8 mouse cellular contexts compared by ENCODE assay signal in genomic region chr11:80183705-80184255, GRCm38 (mm10). TPM values are rescaled to one million over a fixed set of nuclear protein-coding genes. Genes with fewer than 3 reads are reported as not detected.
DNase-seq lines count a peak whose midpoint lies in the region; ATAC-seq and TF ChIP-seq lines count a peak whose summit lies in the region.

Rnf135 (plus strand) TSS chr11:80183851.

- H3K36me3 ChIP-seq in CH12.LX (replicated peaks in 1 of 2; ENCODE audit: control insufficient read depth in 1 of 2, insufficient read depth in 1 of 2, low read length in 1 of 2), result peaks cover 5 to 13% of the 10 kb centered on the region in 2 experiments
- H3K36me3 ChIP-seq in forebrain, embryonic 11.5 days (ENCODE audit: control insufficient read depth, insufficient read depth, low read length), result no peaks in the 10 kb centered on the region
- no peaks in the 10 kb centered on the region for H3K36me3 ChIP-seq in heart, embryonic 16.5 days (ENCODE audit: control insufficient read depth, insufficient read depth)
- no peaks in the 10 kb centered on the region for H3K36me3 ChIP-seq in liver, embryonic 14.5 days (replicated peaks; ENCODE audit: control insufficient read depth, insufficient read depth, low read depth)
- H3K36me3 ChIP-seq in stomach, embryonic 15.5 days, result no peaks in the 10 kb centered on the region

- H3K27ac ChIP-seq in CH12.LX (ENCODE audit: insufficient read depth, low read depth), result peak within 1 kb of the TSS; percentile 78
- H3K27ac ChIP-seq in forebrain, embryonic 11.5 days (ENCODE audit: low read depth, low read length), result no peak within 1 kb of the TSS
- peak within 1 kb of the TSS; percentile 96 for H3K27ac ChIP-seq in heart, embryonic 16.5 days (ENCODE audit: low read length)
- H3K27ac ChIP-seq in liver, embryonic 14.5 days, result peak within 1 kb of the TSS; percentile 52
- H3K27ac ChIP-seq in stomach, embryonic 15.5 days, result peak within 1 kb of the TSS; percentile 90

- peak; percentile 93 for DNase-seq in CH12.LX (ENCODE audit: extremely low read depth)
- peak; percentile 74 for DNase-seq in c-Kit-positive CD71-positive TER-119-positive erythroid progenitor cells, embryonic 14.5 days (ENCODE audit: low spot score)
- peak; percentile 86 for DNase-seq in forebrain, embryonic 11.5 days (ENCODE audit: low spot score)
- peak; percentile 97 to 98 for DNase-seq in kidney, postnatal 36 days
- DNase-seq in liver, embryonic 14.5 days (ENCODE audit: low read depth in 3 of 3, low spot score in 3 of 3), result peak; percentile 61 to 68 (median 67)
- DNase-seq in neural tube, embryonic 10.5 days (ENCODE audit: extremely low spot score, low spot score), result peak; percentile 78

- no peak for TF ChIP-seq CTCF in CH12.LX (conservative IDR thresholded peaks at IDR 0.05 in 1 of 2, IDR thresholded peaks at IDR 0.05 in 1 of 2; ENCODE audit: low read depth in 2 of 2, low read length in 2 of 2)
- TF ChIP-seq CTCF in liver, embryonic 14.5 days (IDR thresholded peaks at IDR 0.05; ENCODE audit: low read depth), result no peak

- peaks cover 0 to 26% of the 10 kb centered on the region in 2 experiments; a peak in 2 of 4 replicates for H3K4me1 ChIP-seq in CH12.LX (ENCODE audit: control insufficient read depth in 1 of 2, insufficient read depth in 2 of 2)
- no peaks in the 10 kb centered on the region for H3K4me1 ChIP-seq in forebrain, embryonic 11.5 days (replicated peaks; ENCODE audit: control insufficient read depth, insufficient read depth, low read length)
- peaks cover 8% of the 10 kb centered on the region for H3K4me1 ChIP-seq in heart, embryonic 16.5 days (ENCODE audit: control insufficient read depth, insufficient read depth, low read length)
- 0 out of 4 replicates have a peak, but pooled peaks cover 0 to 3% of the 10 kb centered on the region in 2 experiments for H3K4me1 ChIP-seq in liver, embryonic 14.5 days (replicated peaks; ENCODE audit: control insufficient read depth in 2 of 2, insufficient read depth in 2 of 2, low read length in 1 of 2)
- no peaks in the 10 kb centered on the region for H3K4me1 ChIP-seq in stomach, embryonic 15.5 days

- 2% methylated on average over 33 of the region's 33 CpGs for WGBS in forebrain, embryonic 11.5 days
- under 1% methylated on average over 33 of the region's 33 CpGs for WGBS in heart, embryonic 16.5 days
- WGBS in liver, embryonic 14.5 days (ENCODE audit: insufficient replicate concordance), result under 1% methylated on average over 33 of the region's 33 CpGs
- whole genome bisulfite sequencing in stomach, embryonic 15.5 days, result under 1% methylated on average over 33 of the region's 33 CpGs

- in situ Hi-C loops in CH12.LX (cut with MboI; ENCODE audit: low pct_ligation_motif_present, low pct_unique_long_range_greater_than_20kb, low sequenced_read_pairs), result no loop called here

- H3K27me3 ChIP-seq in CH12.LX (replicated peaks), result no peaks in the 10 kb centered on the region
- no peaks in the 10 kb centered on the region for H3K27me3 ChIP-seq in forebrain, embryonic 11.5 days (ENCODE audit: control insufficient read depth, insufficient read depth, low read length)
- no peaks in the 10 kb centered on the region for H3K27me3 ChIP-seq in heart, embryonic 16.5 days (ENCODE audit: control insufficient read depth, insufficient read depth, low read length)
- H3K27me3 ChIP-seq in liver, embryonic 14.5 days (ENCODE audit: control insufficient read depth, insufficient read depth, low read length), result no peaks in the 10 kb centered on the region
- H3K27me3 ChIP-seq in stomach, embryonic 15.5 days (replicated peaks), result no peaks in the 10 kb centered on the region

- peak; percentile 98 for TF ChIP-seq POLR2A in CH12.LX (IDR thresholded peaks at IDR 0.05; ENCODE audit: low read depth, low read length)

- ATAC-seq in forebrain, embryonic 11.5 days (replicated peaks; ENCODE audit: low FRiP score), result peak; percentile 56; the same call in 1 of the 2 replicates
- ATAC-seq in heart, embryonic 16.5 days (replicated peaks; ENCODE audit: extremely low read depth, insufficient read depth, low FRiP score), result peak; percentile 97
- peak; percentile 92 for ATAC-seq in liver, embryonic 14.5 days (ENCODE audit: insufficient read depth)
- ATAC-seq in stomach, embryonic 15.5 days (ENCODE audit: insufficient read depth, low FRiP score, low read depth), result peak; percentile 94

- H3K9ac ChIP-seq in CH12.LX (ENCODE audit: insufficient read depth, low read depth), result peak within 1 kb of the TSS; percentile 92
- H3K9ac ChIP-seq in forebrain, embryonic 11.5 days (ENCODE audit: low read length), result peak within 1 kb of the TSS; percentile 71
- peak within 1 kb of the TSS; percentile 99 for H3K9ac ChIP-seq in heart, embryonic 16.5 days (ENCODE audit: low read length)
- H3K9ac ChIP-seq in liver, embryonic 14.5 days (replicated peaks), result peak within 1 kb of the TSS; percentile 85
- peak within 1 kb of the TSS; percentile 69 for H3K9ac ChIP-seq in stomach, embryonic 15.5 days

- no peak for TF ChIP-seq RAD21 in CH12.LX (IDR thresholded peaks at IDR 0.05; ENCODE audit: low read depth, low read length)

- peaks cover 3% of the 10 kb centered on the region for H3K9me3 ChIP-seq in CH12.LX (replicated peaks; ENCODE audit: low read length)
- H3K9me3 ChIP-seq in forebrain, embryonic 11.5 days (ENCODE audit: control insufficient read depth, low read length), result no peaks in the 10 kb centered on the region
- no peaks in the 10 kb centered on the region; the same call in 1 of the 2 replicates for H3K9me3 ChIP-seq in heart, embryonic 16.5 days (replicated peaks; ENCODE audit: control insufficient read depth, low read length)
- H3K9me3 ChIP-seq in liver, embryonic 14.5 days (ENCODE audit: control insufficient read depth, low read length), result no peaks in the 10 kb centered on the region
- no peaks in the 10 kb centered on the region for H3K9me3 ChIP-seq in stomach, embryonic 15.5 days

- peaks cover 9% of the 10 kb centered on the region for H3K79me2 ChIP-seq in CH12.LX (replicated peaks; ENCODE audit: control insufficient read depth, extremely low read depth, insufficient read depth, poor library complexity, severe bottlenecking)

- peak; percentile 23; the same call in 1 of the 2 replicates for TF ChIP-seq EP300 in CH12.LX (IDR thresholded peaks at IDR 0.05; ENCODE audit: low read length)
- no peak for TF ChIP-seq EP300 in liver, embryonic 14.5 days (IDR thresholded peaks at IDR 0.05; ENCODE audit: low read depth)

- peak within 1 kb of the TSS; percentile 60 for H3K4me2 ChIP-seq in CH12.LX (ENCODE audit: insufficient read depth, low read depth, poor library complexity, severe bottlenecking)
- peak within 1 kb of the TSS; percentile 54 for H3K4me2 ChIP-seq in forebrain, embryonic 11.5 days (ENCODE audit: low read depth, low read length, severe bottlenecking)
- H3K4me2 ChIP-seq in heart, embryonic 16.5 days (ENCODE audit: low read depth, low read length), result peak within 1 kb of the TSS; percentile 68
- H3K4me2 ChIP-seq in liver, embryonic 14.5 days (ENCODE audit: low read depth), result peak within 1 kb of the TSS; percentile 83
- peak within 1 kb of the TSS; percentile 70 for H3K4me2 ChIP-seq in stomach, embryonic 15.5 days

- H3K4me3 ChIP-seq in CH12.LX (replicated peaks in 1 of 3; ENCODE audit: low read depth in 2 of 3, low read length in 2 of 3, poor library complexity in 1 of 3), result peak within 1 kb of the TSS; percentile 81 to 96 (median 93)
- H3K4me3 ChIP-seq in forebrain, embryonic 11.5 days (ENCODE audit: low read depth, low read length), result peak within 1 kb of the TSS; percentile 49
- peak within 1 kb of the TSS; percentile 96 for H3K4me3 ChIP-seq in heart, embryonic 16.5 days (ENCODE audit: low read length)
- H3K4me3 ChIP-seq in liver, embryonic 14.5 days (ENCODE audit: insufficient read depth in 1 of 2, low read depth in 2 of 2, low read length in 2 of 2), result peak within 1 kb of the TSS; percentile 68 to 79
- H3K4me3 ChIP-seq in stomach, embryonic 15.5 days (replicated peaks), result peak within 1 kb of the TSS; percentile 91

- dilution Hi-C loops in CH12.LX (cut with MboI; ENCODE audit: extremely low pct_ligation_motif_present, extremely low pct_unique_long_range_greater_than_20kb, low sequenced_read_pairs), result no loop called here

TF ChIP-seq in CH12.LX, 34 proteins besides CTCF, POLR2A, EP300 and RAD21 (continues in another document):
- peak; percentile 93 for TF ChIP-seq POLR2AphosphoS2 (IDR thresholded peaks at IDR 0.05; ENCODE audit: low read depth, low read length)
- TF ChIP-seq CHD1 (IDR thresholded peaks at IDR 0.05; ENCODE audit: low read depth, low read length), result peak; percentile 47; the same call in 1 of the 2 replicates
- TF ChIP-seq CHD2 (IDR thresholded peaks at IDR 0.05; ENCODE audit: low read length), result no peak; the same call in 1 of the 2 replicates
- TF ChIP-seq KAT2A (IDR thresholded peaks at IDR 0.05; ENCODE audit: insufficient replicate concordance, low read length), result 0 out of 2 replicates have a peak, but pooled peaks have one; percentile 48
- TF ChIP-seq ZC3H11A (IDR thresholded peaks at IDR 0.05; ENCODE audit: low read depth, low read length), result no peak
- peak; percentile 84 for TF ChIP-seq ELF1 (IDR thresholded peaks at IDR 0.05; ENCODE audit: low read depth, low read length)
- no peak for TF ChIP-seq JUN (IDR thresholded peaks at IDR 0.05; ENCODE audit: insufficient read depth, low read depth, low read length)
- TF ChIP-seq ZNF384 (IDR thresholded peaks at IDR 0.05; ENCODE audit: low read depth, low read length), result no peak
- TF ChIP-seq ETS1 (conservative IDR thresholded peaks at IDR 0.05; ENCODE audit: low read depth, low read length), result 0 out of 2 replicates have a peak, but pooled peaks have one; percentile 23
- peak; percentile 19; the same call in 1 of the 2 replicates for TF ChIP-seq MAZ (IDR thresholded peaks at IDR 0.05; ENCODE audit: low read depth, low read length)
- TF ChIP-seq BHLHE40 (IDR thresholded peaks at IDR 0.05; ENCODE audit: low read depth, low read length), result 0 out of 2 replicates have a peak, but pooled peaks have one; percentile 12
- peak; percentile 96 for TF ChIP-seq TCF12 (IDR thresholded peaks at IDR 0.05; ENCODE audit: low read depth, low read length)
- no peak for TF ChIP-seq JUND (conservative IDR thresholded peaks at IDR 0.05; ENCODE audit: low read depth, low read length)
- TF ChIP-seq ZMIZ1 (IDR thresholded peaks at IDR 0.05; ENCODE audit: low read depth, low read length), result peak; percentile 96
- TF ChIP-seq MAFK (IDR thresholded peaks at IDR 0.05; ENCODE audit: insufficient replicate concordance, low read length), result no peak

RNA-seq across cellular contexts. Expression of gene Rnf135, which starts in this region (rescaled TPM):
- total RNA-seq in CH12.LX (2012; rRNA removed) (11.7 and 12.4 TPM in 2 replicates), CH12.LX (2014; rRNA removed) (10.9 and 11.1 TPM in 2 replicates)
- 9.6 and 11.3 TPM in 2 replicates for polyA plus RNA-seq in CH12.LX (2012; ENCODE audit: insufficient read length, low read depth)
- 3.0 and 3.3 TPM in 2 replicates for polyA plus RNA-seq in forebrain, embryonic 11.5 days (2014; fragmentation: Nextera tagmentation; extraction: Ambion mirVana)
- polyA plus RNA-seq in heart, embryonic 16.5 days (2015; fragmentation: Nextera tagmentation; extraction: Ambion mirVana), result 12.5 and 14.5 TPM in 2 replicates
- polyA plus RNA-seq in liver, embryonic 14.5 days (2012; rRNA removed), result 1.7 and 2.2 TPM in 2 replicates
- 2.5 and 3.4 TPM in 2 replicates for polyA plus RNA-seq in liver, embryonic 14.5 days (2014; fragmentation: Nextera tagmentation; extraction: Ambion mirVana)
- polyA plus RNA-seq in stomach, embryonic 15.5 days (2015; fragmentation: Nextera tagmentation; extraction: Ambion mirVana), result 10.3 and 12.5 TPM in 2 replicates
